Mouse (Mus musculus): Measurements from ENCODE around the gene Armc9. TPM values are rescaled to one million over a fixed set of nuclear protein-coding genes. Genes with fewer than 3 reads are reported as not detected.

Armc9 gene
- polyA plus RNA-seq, 1 experiment from 2014 or later = 13.7 TPM

GRCm38 (mm10) chr1:86174602-86175001, 20.0 kb downstream of the Armc9 start:
- ATAC-seq (ENCODE audit: extremely low read depth, insufficient number of reproducible peaks, low FRiP score, low TSS enrichment) = no peak
- Histone ChIP-seq H3K36me3 (peaks cover 67% of the 10 kb centered on the region), H3K4me2 (no peak overlapping the region), H3K9ac (no peak overlapping the region), H3K4me3 (no peak overlapping the region), H3K27me3 (replicated peaks) (no peaks in the 10 kb centered on the region), H3K27ac (replicated peaks) (no peak overlapping the region), H3K4me1 (no peaks in the 10 kb centered on the region), H3K9me3 (no peaks in the 10 kb centered on the region)
- 89% methylated on average over 5 of the region's 5 CpGs for WGBS

DNA sequence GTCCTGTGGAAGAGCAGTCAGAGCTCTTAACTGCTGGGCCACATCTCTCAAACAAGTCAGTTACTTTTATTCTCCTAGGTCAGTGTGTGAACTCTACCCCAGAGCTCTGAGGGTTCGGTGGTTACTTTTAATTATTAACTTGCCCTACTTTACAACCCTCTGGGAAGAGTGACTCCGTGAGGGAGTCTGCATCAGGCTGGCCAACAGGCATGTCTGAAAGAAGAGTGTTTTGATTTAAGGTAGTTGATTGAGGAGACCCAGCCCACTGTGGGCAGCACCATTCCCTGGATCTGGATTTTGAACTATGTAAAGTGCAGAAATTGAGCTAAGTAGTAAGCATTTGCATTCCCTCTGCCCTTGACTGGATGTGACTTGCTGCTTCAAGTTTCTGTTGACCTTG, 21.5 kb downstream of the Armc9 start:
- Histone ChIP-seq H3K36me3 (peaks cover 57% of the 10 kb centered on the region), H3K9ac (no peak overlapping the region), H3K4me1 (no peaks in the 10 kb centered on the region), H3K4me2 (no peak overlapping the region), H3K4me3 (no peak overlapping the region), H3K9me3 (no peaks in the 10 kb centered on the region), H3K27ac (replicated peaks) (no peak overlapping the region), H3K27me3 (replicated peaks) (no peaks in the 10 kb centered on the region)
- WGBS = 84% methylated on average over 2 of the region's 2 CpGs
- no peak for ATAC-seq (ENCODE audit: extremely low read depth, insufficient number of reproducible peaks, low FRiP score, low TSS enrichment)

- ATAC-seq (ENCODE audit: extremely low read depth, insufficient number of reproducible peaks, low FRiP score, low TSS enrichment) = no peak
- Histone ChIP-seq H3K4me3 (no peak overlapping the region), H3K9me3 (no peaks in the 10 kb centered on the region), H3K27ac (replicated peaks) (no peak overlapping the region), H3K4me2 (no peak overlapping the region), H3K27me3 (replicated peaks) (no peaks in the 10 kb centered on the region), H3K4me1 (no peaks in the 10 kb centered on the region), H3K36me3 (peaks cover 35% of the 10 kb centered on the region), H3K9ac (no peak overlapping the region)
- 41% methylated on average over 7 of the region's 7 CpGs for WGBS
Observed at GRCm38 (mm10) chr1:86178462-86179253, 24.1 kb downstream of the Armc9 start.

DNA sequence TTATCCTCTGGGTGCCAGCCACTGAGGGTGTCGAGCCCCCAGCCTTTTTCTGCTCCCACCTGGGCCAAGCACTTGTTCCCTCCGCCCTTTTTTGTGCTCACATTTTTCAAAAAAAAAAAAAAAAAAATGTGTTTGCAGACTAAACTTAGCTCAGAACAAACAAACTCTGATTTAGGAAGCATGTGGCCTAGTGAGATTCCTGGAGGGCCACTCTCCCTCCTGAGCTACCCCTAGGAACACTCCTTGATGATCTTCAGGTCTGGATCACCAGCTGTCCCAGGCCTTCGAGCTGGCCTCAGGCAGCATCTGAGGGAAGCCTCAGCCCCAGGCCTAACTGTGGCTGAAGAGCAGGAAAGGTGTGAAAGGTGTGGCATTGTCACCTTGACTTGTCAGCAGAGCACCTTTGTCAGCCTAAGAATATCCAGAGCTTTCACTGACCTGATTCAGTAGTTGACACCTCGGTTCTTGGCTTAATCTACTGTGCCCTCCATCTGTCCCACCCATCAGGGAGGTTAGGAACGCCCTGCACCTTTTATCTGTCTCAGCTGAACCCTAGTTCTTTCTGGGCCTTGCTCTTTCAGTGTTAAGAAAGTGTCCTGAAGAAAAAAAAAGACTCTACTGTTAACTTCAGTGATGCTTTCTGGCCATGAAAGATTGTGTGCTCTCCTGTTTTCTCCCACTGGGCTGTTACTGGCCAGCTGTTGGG, 27.6 kb downstream of the Armc9 start:
- Histone ChIP-seq H3K4me2 (no peak overlapping the region), H3K9ac (no peak overlapping the region), H3K4me3 (no peak overlapping the region), H3K9me3 (no peaks in the 10 kb centered on the region), H3K27ac (replicated peaks) (no peak overlapping the region; the same call in 1 of the 2 replicates), H3K36me3 (peaks cover 9% of the 10 kb centered on the region; the same call in 1 of the 2 replicates), H3K4me1 (no peaks in the 10 kb centered on the region), H3K27me3 (replicated peaks) (no peaks in the 10 kb centered on the region)
- WGBS = 62% methylated on average over 5 of the region's 5 CpGs
- no peak for ATAC-seq (ENCODE audit: extremely low read depth, insufficient number of reproducible peaks, low FRiP score, low TSS enrichment)

GRCm38 (mm10) chr1:86183577-86184263, 29.1 kb downstream of the Armc9 start:
- WGBS = 65% methylated on average over 4 of the region's 4 CpGs
- ATAC-seq (ENCODE audit: extremely low read depth, insufficient number of reproducible peaks, low FRiP score, low TSS enrichment) = no peak
- H3K4me2 ChIP-seq = no peak overlapping the region

DNA sequence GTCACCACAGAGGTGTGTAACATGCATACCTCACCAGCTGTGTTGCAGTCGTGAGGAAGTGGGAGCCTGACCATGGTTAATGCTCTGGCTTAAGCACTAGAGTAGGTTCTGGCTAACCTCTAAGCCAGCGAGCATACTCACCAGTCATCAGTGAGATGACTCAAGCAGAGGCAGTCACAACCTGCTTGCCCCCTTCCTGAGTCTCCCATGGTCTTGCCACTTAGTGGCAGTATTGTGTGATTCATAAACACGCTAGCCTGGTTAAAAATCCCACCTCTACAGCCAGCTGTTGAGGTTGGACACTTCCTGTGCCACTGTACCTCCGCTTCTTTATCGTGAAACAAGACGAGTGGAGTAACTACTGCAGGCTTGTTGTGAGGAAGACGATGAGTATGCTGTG, 32.2 kb downstream of the Armc9 start:
- Histone ChIP-seq H3K4me3 (no peak overlapping the region), H3K9ac (no peak overlapping the region), H3K4me2 (no peak overlapping the region), H3K4me1 (peaks cover 8% of the 10 kb centered on the region; the same call in 1 of the 2 replicates), H3K9me3 (no peaks in the 10 kb centered on the region), H3K36me3 (peaks cover 14% of the 10 kb centered on the region; the same call in 1 of the 2 replicates), H3K27ac (replicated peaks) (no peak overlapping the region), H3K27me3 (replicated peaks) (no peaks in the 10 kb centered on the region)
- no peak for ATAC-seq (ENCODE audit: extremely low read depth, insufficient number of reproducible peaks, low FRiP score, low TSS enrichment)
- 75% methylated on average over 7 of the region's 7 CpGs for WGBS

More at GRCm38 (mm10) chr1:86183577-86184263, 29.1 kb downstream of the Armc9 start:
- no peaks in the 10 kb centered on the region for H3K27me3 ChIP-seq (replicated peaks)
- no peak overlapping the region for H3K9ac ChIP-seq
- no peaks in the 10 kb centered on the region for H3K9me3 ChIP-seq
- 0 out of 2 replicates have a peak, but pooled peaks cover 1% of the 10 kb centered on the region for H3K36me3 ChIP-seq
- H3K4me1 ChIP-seq = no peaks in the 10 kb centered on the region
- no peak overlapping the region for H3K4me3 ChIP-seq
- H3K27ac ChIP-seq (replicated peaks) = no peak overlapping the region

DNA sequence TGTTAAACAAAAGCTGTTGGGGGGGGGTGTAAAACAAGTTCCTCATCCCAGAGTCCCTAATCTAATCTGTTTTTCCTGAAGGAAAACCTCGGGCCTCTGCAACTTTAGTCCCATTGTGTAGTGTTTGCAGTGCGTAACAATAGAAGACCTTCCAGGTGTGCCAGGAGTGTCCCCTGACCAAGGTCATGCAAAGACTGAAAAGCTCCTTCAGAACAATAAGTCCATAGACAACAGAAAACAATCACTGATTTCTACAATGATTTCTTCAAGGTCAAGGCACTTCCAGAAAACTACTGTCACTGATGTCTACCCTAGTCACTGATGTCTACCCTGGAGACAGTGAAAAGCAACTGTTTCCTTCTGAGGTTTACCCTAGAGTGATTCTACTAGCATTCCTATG, 33.3 kb downstream of the Armc9 start:
- no peak for ATAC-seq (ENCODE audit: extremely low read depth, insufficient number of reproducible peaks, low FRiP score, low TSS enrichment)
- H3K27me3 ChIP-seq (replicated peaks) = no peaks in the 10 kb centered on the region
- WGBS = 55% methylated on average over 2 of the region's 2 CpGs
- no peak overlapping the region for H3K4me2 ChIP-seq
- peaks cover 14% of the 10 kb centered on the region for H3K36me3 ChIP-seq
- H3K9ac ChIP-seq = no peak overlapping the region
- no peak overlapping the region for H3K4me3 ChIP-seq
- H3K27ac ChIP-seq (replicated peaks) = no peak overlapping the region
- no peaks in the 10 kb centered on the region for H3K9me3 ChIP-seq
- H3K4me1 ChIP-seq = peaks cover 8% of the 10 kb centered on the region; the same call in 1 of the 2 replicates

- no peak for ATAC-seq (ENCODE audit: extremely low read depth, insufficient number of reproducible peaks, low FRiP score, low TSS enrichment)
- H3K36me3 ChIP-seq = peaks cover 14% of the 10 kb centered on the region
- H3K9ac ChIP-seq = no peak overlapping the region
- H3K4me2 ChIP-seq = no peak overlapping the region
- H3K27ac ChIP-seq (replicated peaks) = no peak overlapping the region
- H3K9me3 ChIP-seq = no peaks in the 10 kb centered on the region
- H3K4me1 ChIP-seq = peaks cover 8% of the 10 kb centered on the region; the same call in 1 of the 2 replicates
- H3K4me3 ChIP-seq = no peak overlapping the region
- no peaks in the 10 kb centered on the region for H3K27me3 ChIP-seq (replicated peaks)
- 81% methylated on average over 2 of the region's 2 CpGs for WGBS
Observed at GRCm38 (mm10) chr1:86188271-86188670, 33.7 kb downstream of the Armc9 start.

- Histone ChIP-seq H3K4me3 (no peak overlapping the region), H3K36me3 (peaks cover 18% of the 10 kb centered on the region), H3K27me3 (replicated peaks) (no peaks in the 10 kb centered on the region), H3K4me2 (no peak overlapping the region), H3K4me1 (peaks cover 8% of the 10 kb centered on the region; the same call in 1 of the 2 replicates), H3K27ac (replicated peaks) (no peak overlapping the region), H3K9ac (no peak overlapping the region), H3K9me3 (no peaks in the 10 kb centered on the region)
- no peak for ATAC-seq (ENCODE audit: extremely low read depth, insufficient number of reproducible peaks, low FRiP score, low TSS enrichment)
- 66% methylated on average over 6 of the region's 6 CpGs for WGBS
Observed at GRCm38 (mm10) chr1:86189034-86189702, 34.6 kb downstream of the Armc9 start.

GRCm38 (mm10) chr1:86190843-86191242, 36.3 kb downstream of the Armc9 start:
- H3K9me3 ChIP-seq = no peaks in the 10 kb centered on the region
- no peak overlapping the region for H3K27ac ChIP-seq (replicated peaks)
- H3K4me3 ChIP-seq = no peak overlapping the region
- no peak for ATAC-seq (ENCODE audit: extremely low read depth, insufficient number of reproducible peaks, low FRiP score, low TSS enrichment)
- no peak overlapping the region for H3K4me2 ChIP-seq
- 80% methylated on average over 6 of the region's 6 CpGs for WGBS
- peaks cover 21% of the 10 kb centered on the region for H3K36me3 ChIP-seq
- H3K4me1 ChIP-seq = peaks cover 8% of the 10 kb centered on the region; the same call in 1 of the 2 replicates
- H3K27me3 ChIP-seq (replicated peaks) = no peaks in the 10 kb centered on the region
- H3K9ac ChIP-seq = no peak overlapping the region

GRCm38 (mm10) chr1:86194044-86194443, 39.5 kb downstream of the Armc9 start:
- Histone ChIP-seq H3K4me3 (no peak overlapping the region), H3K4me2 (no peak overlapping the region), H3K27me3 (replicated peaks) (no peaks in the 10 kb centered on the region), H3K27ac (replicated peaks) (no peak overlapping the region), H3K9me3 (no peaks in the 10 kb centered on the region), H3K36me3 (peaks cover 41% of the 10 kb centered on the region), H3K4me1 (peaks cover 12% of the 10 kb centered on the region), H3K9ac (no peak overlapping the region)
- WGBS = 75% methylated on average over 7 of the region's 7 CpGs
- ATAC-seq (ENCODE audit: extremely low read depth, insufficient number of reproducible peaks, low FRiP score, low TSS enrichment) = no peak

All from heart, embryonic 13.5 days (tissue).